Mouse (Mus musculus) heart, postnatal 0 days (tissue): ENCODE data around the gene Psme2. TPM values are rescaled to one million over a fixed set of nuclear protein-coding genes. Genes with fewer than 3 reads are reported as not detected.

Source experiments
- ATAC-seq: fragments of 200-750 bp; cut with Nextera tagmentation; 2 replicates; pipeline ENCODE4 v1.8.0; 2017; ENCODE audit warnings: low read depth, moderate number of reproducible peaks, moderate library complexity; ENCODE audit not compliant: insufficient read depth
- DNase-seq: peaks from one replicate; pipeline ENCODE4 v3.0.0-alpha.2; 2016; ENCODE audit warnings: low spot score
- H3K27ac ChIP-seq: fragments of 300-500 bp; sonication (generic); 2 replicates; pipeline ENCODE4 v1.5.1; 2014; ENCODE audit warnings: low read depth, mild to moderate bottlenecking
- H3K27me3 ChIP-seq: fragments of 300-500 bp; sonication (generic); 2 replicates; pipeline ENCODE4 v1.6.1; 2014; ENCODE audit warnings: low read length, mixed read lengths; ENCODE audit not compliant: control insufficient read depth, insufficient read depth
- H3K36me3 ChIP-seq: fragments of 300-500 bp; sonication (generic); replicated peaks from 2 replicates; pipeline ENCODE4 v1.6.1; 2014; ENCODE audit warnings: low read length, mixed read lengths; ENCODE audit not compliant: control insufficient read depth, insufficient read depth
- H3K4me1 ChIP-seq: fragments of 300-500 bp; sonication (generic); 2 replicates; pipeline ENCODE4 v1.6.1; 2014; ENCODE audit warnings: antibody characterized with exemption; ENCODE audit not compliant: control insufficient read depth, insufficient read depth
- H3K4me2 ChIP-seq: fragments of 300-500 bp; sonication (generic); 2 replicates; pipeline ENCODE4 v1.6.1; 2014; ENCODE audit warnings: low read depth, mild to moderate bottlenecking, low read length, moderate library complexity
- H3K4me3 ChIP-seq: fragments of 300-500 bp; sonication (generic); 2 replicates; pipeline ENCODE4 v1.5.1; 2014; ENCODE audit warnings: low read depth, low read length
- H3K9ac ChIP-seq: fragments of 300-500 bp; sonication (generic); replicated peaks from 2 replicates; pipeline ENCODE4 v1.6.1; 2014; ENCODE audit warnings: low read depth, low read length, mixed read lengths
- H3K9me3 ChIP-seq: fragments of 300-500 bp; sonication (generic); replicated peaks from 2 replicates; pipeline ENCODE4 v1.6.1; 2016; ENCODE audit warnings: low read length; ENCODE audit not compliant: control insufficient read depth
- CTCF ChIP-seq: IDR thresholded peaks from 2 replicates; pipeline ENCODE4 v1.5.1; 2016; ENCODE audit warnings: antibody characterized with exemption, control low read depth, low read depth
- EP300 ChIP-seq: IDR thresholded peaks from 2 replicates; pipeline ENCODE4 v1.6.1; 2016; ENCODE audit warnings: antibody characterized with exemption, low read depth
- WGBS: fragments of 180-500 bp; shearing (Covaris S2); extraction: QIAGEN DNeasy Blood & Tissue Kit; methylation state at CpG from one replicate; pipeline ENCODE4 v1.1.7; 2014; 5-methylcytosine and 5-hydroxymethylcytosine counted together
- polyA plus RNA-seq: library from polyadenylated mRNA; unstranded; fragments of >200 nt; fragmentation: Nextera tagmentation; extraction: Ambion mirVana; gene quantifications from 2 replicates; pipeline ENCODE4 v1.2.1, GENCODE M21; 2015
- total RNA-seq: library from RNA; depleted of rRNA; stranded (reverse); fragments of >200 nt; gene quantifications from 2 replicates; pipeline ENCODE4 v1.2.3, GENCODE M21; 2014; ENCODE audit warnings: low replicate concordance; rRNA removed

Gene Psme2
- total RNA-seq (35.3 and 352 TPM in 2 replicates), polyA plus RNA-seq (220 and 234 TPM in 2 replicates)

DNA sequence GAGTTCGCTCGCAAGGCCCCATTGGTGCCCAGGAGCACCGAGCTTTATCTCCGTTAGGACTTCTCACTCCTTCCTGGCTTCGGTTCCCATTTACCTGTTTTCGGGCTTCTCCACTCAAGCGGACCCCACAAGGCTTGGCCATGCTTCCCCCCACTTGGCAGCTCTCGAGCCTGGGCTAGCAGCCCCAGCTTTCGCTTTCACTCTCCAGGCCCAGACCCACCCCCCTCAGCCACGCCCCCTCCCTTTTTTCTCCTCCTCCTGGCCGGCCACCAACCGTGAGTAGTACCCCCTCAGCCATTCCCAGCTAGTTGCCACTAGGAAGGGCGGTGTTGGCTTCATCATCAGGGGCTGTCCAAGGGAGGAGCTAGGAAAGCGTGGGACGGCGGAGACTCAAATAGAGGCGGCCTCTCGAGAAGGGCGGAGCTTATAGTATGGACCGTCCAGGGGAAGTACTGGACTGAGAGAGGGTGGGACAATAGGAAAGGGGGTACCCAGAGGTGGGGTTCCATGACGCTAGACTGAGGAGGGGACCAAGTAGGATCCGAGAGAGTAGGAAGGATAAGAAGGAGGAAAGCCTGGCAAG lies at the start of gene Psme2:
Psme2 (minus strand) TSS at position 366 of the 583 bp plus-strand sequence.
- WGBS = 0% methylated on average over 22 of the region's 22 CpGs
- H3K9ac ChIP-seq = peak within 1 kb of the TSS; percentile 72
- no peaks in the 10 kb centered on the region for H3K9me3 ChIP-seq
- peak within 1 kb of the TSS; percentile 96 for H3K27ac ChIP-seq
- DNase-seq = peak; percentile 100
- H3K4me2 ChIP-seq = peak within 1 kb of the TSS; percentile 93
- peaks cover 14% of the 10 kb centered on the region for H3K4me1 ChIP-seq
- peak within 1 kb of the TSS; percentile 79 for H3K4me3 ChIP-seq
- peak; percentile 94 for ATAC-seq
- peaks cover 38% of the 10 kb centered on the region for H3K36me3 ChIP-seq
- TF ChIP-seq EP300 = no peak
- no peaks in the 10 kb centered on the region for H3K27me3 ChIP-seq

DNA sequence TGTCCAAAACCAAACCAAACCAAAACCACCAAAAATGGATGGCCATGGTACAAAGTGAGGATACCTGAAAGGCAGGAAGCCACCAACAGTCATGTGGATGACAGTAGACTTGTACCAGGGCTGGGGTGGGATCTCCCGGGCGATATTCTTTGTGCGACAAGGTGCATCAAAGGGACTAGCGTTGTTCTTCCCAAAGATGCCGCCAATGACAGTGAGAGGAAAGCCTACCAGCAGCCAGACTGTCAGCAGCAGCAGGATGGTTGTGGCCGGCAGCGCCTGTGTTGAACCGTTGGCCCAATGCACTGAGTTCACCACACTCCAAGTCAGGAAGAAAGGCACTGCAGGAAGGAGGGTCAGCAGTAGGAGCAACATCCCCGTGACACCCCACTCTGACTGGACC lies 46.9 kb upstream of the Psme2 start, which contains the start of gene Gm49378:
Gm49378 (minus strand) TSS at position 101 of the 400 bp plus-strand sequence.
- ATAC-seq = no peak
- Histone ChIP-seq H3K4me2 (no peak within 1 kb of the TSS), H3K9ac (no peak within 1 kb of the TSS), H3K27ac (no peak within 1 kb of the TSS), H3K27me3 (no peaks in the 10 kb centered on the region), H3K4me3 (no peak within 1 kb of the TSS), H3K9me3 (no peaks in the 10 kb centered on the region), H3K36me3 (peaks cover 67% of the 10 kb centered on the region), H3K4me1 (peaks cover 18% of the 10 kb centered on the region)
- TF ChIP-seq CTCF = no peak
- no peak for TF ChIP-seq EP300
- WGBS = 89% methylated on average over 9 of the region's 9 CpGs
- DNase-seq = no peak

DNA sequence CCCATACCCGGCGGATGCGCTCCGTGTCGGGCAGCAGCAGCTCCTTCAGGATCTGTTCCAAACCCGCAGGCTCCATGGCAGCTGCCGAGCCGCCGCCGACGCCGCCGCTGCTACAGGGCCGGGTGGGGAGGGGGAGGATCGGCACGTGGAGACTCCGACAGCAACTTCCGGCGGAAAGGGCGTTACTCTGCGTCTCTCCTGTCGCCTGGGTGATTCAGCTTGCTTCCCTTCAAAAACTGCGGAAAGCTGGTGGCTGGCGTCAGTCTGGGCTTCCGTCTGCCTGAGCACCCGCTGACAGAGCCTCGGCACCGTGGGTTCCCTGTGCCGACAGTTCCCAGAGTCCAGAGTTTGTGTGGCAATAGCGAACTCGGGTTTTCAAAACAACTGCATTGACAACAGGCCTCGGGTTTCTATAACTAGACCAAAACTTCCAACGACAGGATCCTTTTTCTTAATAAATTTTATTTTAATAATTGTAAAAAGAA lies 44.7 kb upstream of the Psme2 start, which contains the start of gene Ipo4:
Ipo4 (minus strand) TSS at position 435 of the 485 bp plus-strand sequence.
- Histone ChIP-seq H3K4me2 (peak within 1 kb of the TSS; percentile 96), H3K4me1 (peaks cover 6% of the 10 kb centered on the region; the same call in 1 of the 2 replicates), H3K9ac (peak within 1 kb of the TSS; percentile 63), H3K9me3 (no peaks in the 10 kb centered on the region), H3K27me3 (no peaks in the 10 kb centered on the region), H3K4me3 (peak within 1 kb of the TSS; percentile 66), H3K27ac (peak within 1 kb of the TSS; percentile 56), H3K36me3 (peaks cover 79% of the 10 kb centered on the region)
- ATAC-seq = peak; percentile 89
- under 1% methylated on average over 33 of the region's 33 CpGs for WGBS
- DNase-seq = peak; percentile 89
- TF ChIP-seq CTCF (no peak), EP300 (peak; percentile 79; the same call in 1 of the 2 replicates)

DNA sequence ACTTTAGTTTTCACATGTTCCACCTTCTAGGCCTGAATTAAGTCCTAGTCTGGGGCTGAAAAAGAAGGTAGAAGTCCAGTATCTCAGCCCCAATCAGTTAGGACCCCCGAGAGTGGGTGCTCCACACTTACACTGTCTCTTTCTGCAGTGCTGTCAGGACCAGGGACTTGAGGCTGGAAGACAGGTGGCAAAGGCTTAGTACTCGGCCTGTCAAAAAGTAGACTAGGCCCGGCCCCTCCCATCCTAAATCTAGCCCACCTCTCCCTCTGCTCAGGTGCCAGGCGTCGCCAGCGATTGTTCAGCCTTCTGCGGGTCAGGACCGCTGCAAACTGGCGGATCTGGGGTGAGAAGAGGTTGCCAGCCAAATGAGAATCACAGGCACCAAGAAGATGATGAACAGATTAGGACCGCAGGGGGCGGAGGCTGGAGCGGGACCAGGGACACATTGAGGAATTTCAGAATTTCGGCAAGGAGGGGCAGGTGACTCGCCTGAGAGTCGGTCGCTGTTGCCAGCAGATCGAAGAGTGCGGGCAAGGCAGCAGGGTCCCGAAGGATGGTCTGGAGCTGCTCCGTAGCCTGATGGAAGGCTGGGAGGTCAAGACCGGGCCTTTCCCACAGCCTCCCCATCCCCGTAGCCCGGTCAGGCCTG lies 44.1 kb upstream of the Psme2 start:
- Histone ChIP-seq H3K36me3 (peaks cover 79% of the 10 kb centered on the region), H3K4me1 (peaks cover 6% of the 10 kb centered on the region; the same call in 1 of the 2 replicates), H3K9me3 (no peaks in the 10 kb centered on the region), H3K4me2 (peak overlapping the region; percentile 96), H3K27me3 (no peaks in the 10 kb centered on the region), H3K27ac (peak overlapping the region; percentile 56), H3K9ac (peak overlapping the region; percentile 63), H3K4me3 (peak overlapping the region; percentile 66)
- ATAC-seq = peak; percentile 17; the same call in 1 of the 2 replicates
- no peak for TF ChIP-seq EP300
- DNase-seq = no peak
- 3% methylated on average over 22 of the region's 23 CpGs for WGBS

DNA sequence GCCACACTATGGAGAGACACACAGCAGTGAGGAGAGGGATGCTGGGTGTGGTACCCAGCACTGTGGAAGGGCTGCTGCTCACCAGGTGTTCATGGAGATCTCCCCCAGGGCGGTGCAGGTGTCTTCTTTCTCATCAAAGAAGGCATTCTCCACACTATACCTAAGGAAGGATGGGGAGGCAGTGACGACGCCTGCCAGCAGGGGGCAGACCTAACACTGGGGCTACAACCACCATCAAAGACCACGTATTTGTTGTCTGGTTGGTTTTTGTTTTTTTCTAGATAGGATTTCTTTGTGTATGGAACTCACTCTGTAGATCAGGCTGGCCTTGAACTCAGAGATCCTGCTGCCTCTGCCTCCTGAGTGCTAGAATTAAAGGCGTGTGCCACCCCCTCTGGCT lies 38.4 kb upstream of the Psme2 start:
- ATAC-seq = no peak
- peaks cover 95% of the 10 kb centered on the region for H3K36me3 ChIP-seq
- H3K9me3 ChIP-seq = no peaks in the 10 kb centered on the region
- H3K4me2 ChIP-seq = no peak overlapping the region
- no peak for DNase-seq
- H3K27ac ChIP-seq = no peak overlapping the region
- H3K4me3 ChIP-seq = no peak overlapping the region
- no peak for TF ChIP-seq EP300
- peak; percentile 68 for TF ChIP-seq CTCF
- H3K9ac ChIP-seq = no peak overlapping the region
- 46% methylated on average over 5 of the region's 5 CpGs for WGBS
- no peaks in the 10 kb centered on the region for H3K27me3 ChIP-seq
- no peaks in the 10 kb centered on the region for H3K4me1 ChIP-seq
